Mouse (Mus musculus) heart, postnatal 25 days (tissue): ENCODE results near the gene Bmp4. TPM values are rescaled to one million over a fixed set of nuclear protein-coding genes. Genes with fewer than 3 reads are reported as not detected.

Experiments used
- DNase-seq: peaks from one replicate; pipeline ENCODE4 v3.0.0; 2022; ENCODE audit warnings: low spot score
- intact Hi-C: fragments of 180-260 bp; cut with DNase I; formaldehyde crosslinking; loops from one replicate; pipeline ENCODE4 v1.15.1; 2025
- total RNA-seq, 2 experiments: library from RNA; stranded (reverse); gene quantifications; 2 replicates each; pipeline ENCODE4 v1.2.3; 2021

Gene Bmp4
- total RNA-seq = 10 to 100 TPM in 1 of 2 experiments, 1 to 10 TPM in 1; 9.7 to 15.9 TPM

GRCm38 (mm10) chr14:46390249-46390775, at the start of gene Bmp4:
Gene Bmp4 (minus strand): TSS chr14:46390669.
- peak; percentile 57 for DNase-seq

GRCm38 (mm10) chr14:46439461-46440048, 49.1 kb upstream of the Bmp4 start:
- DNase-seq = no peak
- intact Hi-C loops = no loop called here

More at GRCm38 (mm10) chr14:46390249-46390775, at the start of gene Bmp4:
- intact Hi-C loops = no loop called here

- intact Hi-C loops = no loop called here
- DNase-seq = no peak
These were observed 46.1 kb upstream of the Bmp4 start for GRCm38 (mm10) chr14:46436471-46437090.

- intact Hi-C loops = no loop called here
- DNase-seq = no peak
These were observed 39.8 kb upstream of the Bmp4 start for GRCm38 (mm10) chr14:46430231-46430630.

- intact Hi-C loops = no loop called here
- DNase-seq = no peak
These were observed 36.8 kb upstream of the Bmp4 start for GRCm38 (mm10) chr14:46427251-46427650.

- DNase-seq = no peak
- intact Hi-C loops = no loop called here
These were observed 31.4 kb upstream of the Bmp4 start for GRCm38 (mm10) chr14:46421823-46422222.

- intact Hi-C loops = no loop called here
These were observed 28.8 kb upstream of the Bmp4 start for GRCm38 (mm10) chr14:46419269-46419668.

GRCm38 (mm10) chr14:46418371-46419097, 28.1 kb upstream of the Bmp4 start:
- DNase-seq = no peak
- intact Hi-C loops = no loop called here

More at GRCm38 (mm10) chr14:46419269-46419668, 28.8 kb upstream of the Bmp4 start:
- DNase-seq = no peak

- intact Hi-C loops = no loop called here
- no peak for DNase-seq
These were observed 22.1 kb upstream of the Bmp4 start for GRCm38 (mm10) chr14:46412497-46413000.

GRCm38 (mm10) chr14:46410557-46411120, 20.2 kb upstream of the Bmp4 start:
- DNase-seq = no peak
- intact Hi-C loops = no loop called here

GRCm38 (mm10) chr14:46409016-46409415, 18.5 kb upstream of the Bmp4 start:
- DNase-seq = no peak
- intact Hi-C loops = no loop called here

- no peak for DNase-seq
These were observed 17.9 kb upstream of the Bmp4 start for GRCm38 (mm10) chr14:46408319-46408718.

GRCm38 (mm10) chr14:46399925-46400324, 9.5 kb upstream of the Bmp4 start:
- intact Hi-C loops = no loop called here
- DNase-seq = no peak

More at GRCm38 (mm10) chr14:46408319-46408718, 17.9 kb upstream of the Bmp4 start:
- intact Hi-C loops = no loop called here

GRCm38 (mm10) chr14:46398091-46398695, 7.7 kb upstream of the Bmp4 start:
- DNase-seq = no peak
- intact Hi-C loops = no loop called here

GRCm38 (mm10) chr14:46391621-46392170, 1.2 kb upstream of the Bmp4 start:
- intact Hi-C loops = no loop called here
- DNase-seq = no peak

GRCm38 (mm10) chr14:46389438-46390248, 826 bp downstream of the Bmp4 start:
- DNase-seq = no peak
- intact Hi-C loops = loop anchor here (5.0 to 10.0 kb wide), 7 partner anchors 87 to 397 kb away; no protein-coding TSS in a partner anchor

GRCm38 (mm10) chr14:46388636-46389035, 1.8 kb downstream of the Bmp4 start:
- intact Hi-C loops = loop anchor here (5.0 to 10.0 kb wide), 7 partner anchors 86 to 396 kb away; no protein-coding TSS in a partner anchor
- no peak for DNase-seq

GRCm38 (mm10) chr14:46387821-46388481, 2.5 kb downstream of the Bmp4 start:
- DNase-seq = peak; percentile 40
- intact Hi-C loops = loop anchor here (2.0 to 10.0 kb wide), 8 partner anchors 71 to 396 kb away; no protein-coding TSS in a partner anchor
